In genomic region chr10:79527453-79527845, GRCm38 (mm10) we compare ENCODE assay signal across 25 mouse cellular contexts. TPM values are rescaled to one million over a fixed set of nuclear protein-coding genes. Genes with fewer than 3 reads are reported as not detected.
DNase-seq lines count a peak whose midpoint lies in the region; ATAC-seq and TF ChIP-seq lines count a peak whose summit lies in the region.
"Had no signal": no experiment of that assay in that cellular context is flagged by ENCODE, and none has a peak within 500 bp of the region (broad histone marks: within the 10 kb centered on the region; RNA-seq: fewer than 3 reads in every experiment).

No protein-coding gene starts in this region.

- TF ChIP-seq EP300 in stomach, postnatal 0 days (optimal IDR thresholded peaks at IDR 0.05), result no peak

- H3K9me3 ChIP-seq in forebrain, embryonic 11.5 days (ENCODE audit: control insufficient read depth, low read length), result no peaks in the 10 kb centered on the region
- H3K9me3 ChIP-seq in forebrain, postnatal 0 days (ENCODE audit: low read length), result no peaks in the 10 kb centered on the region
- H3K9me3 ChIP-seq in lung, embryonic 15.5 days, result no peaks in the 10 kb centered on the region
- no peaks in the 10 kb centered on the region for H3K9me3 ChIP-seq in stomach, postnatal 0 days (ENCODE audit: control insufficient read depth, low read length)
- H3K9me3 ChIP-seq: embryonic facial prominence, embryonic 10.5 days; hindbrain, embryonic 13.5 days had no signal

- 0 out of 2 replicates have a peak, but pooled peaks cover 1% of the 10 kb centered on the region for H3K4me1 ChIP-seq in forebrain, embryonic 11.5 days (replicated peaks; ENCODE audit: control insufficient read depth, insufficient read depth, low read length)
- H3K4me1 ChIP-seq in forebrain, postnatal 0 days (ENCODE audit: insufficient read depth), result no peaks in the 10 kb centered on the region
- no peaks in the 10 kb centered on the region for H3K4me1 ChIP-seq in lung, embryonic 15.5 days
- no peaks in the 10 kb centered on the region for H3K4me1 ChIP-seq in stomach, postnatal 0 days (replicated peaks; ENCODE audit: control insufficient read depth, insufficient read depth)

- no peaks in the 10 kb centered on the region for H3K27me3 ChIP-seq in forebrain, embryonic 11.5 days (ENCODE audit: control insufficient read depth, insufficient read depth, low read length)
- H3K27me3 ChIP-seq in forebrain, postnatal 0 days (ENCODE audit: insufficient read depth, low read length), result no peaks in the 10 kb centered on the region
- H3K27me3 ChIP-seq in lung, embryonic 15.5 days, result no peaks in the 10 kb centered on the region
- H3K27me3 ChIP-seq in stomach, postnatal 0 days (ENCODE audit: control insufficient read depth, insufficient read depth, low read length), result no peaks in the 10 kb centered on the region

- no peaks in the 10 kb centered on the region for H3K36me3 ChIP-seq in forebrain, embryonic 11.5 days (ENCODE audit: control insufficient read depth, insufficient read depth, low read length)
- H3K36me3 ChIP-seq in forebrain, postnatal 0 days (ENCODE audit: insufficient read depth), result no peaks in the 10 kb centered on the region
- H3K36me3 ChIP-seq in lung, embryonic 15.5 days, result 0 out of 2 replicates have a peak, but pooled peaks cover 17% of the 10 kb centered on the region
- H3K36me3 ChIP-seq in stomach, postnatal 0 days (ENCODE audit: control insufficient read depth, insufficient read depth, low read length), result no peaks in the 10 kb centered on the region

- no peak overlapping the region for H3K4me2 ChIP-seq in forebrain, embryonic 11.5 days (ENCODE audit: low read depth, low read length, severe bottlenecking)
- no peak overlapping the region for H3K4me2 ChIP-seq in forebrain, postnatal 0 days (ENCODE audit: low read depth)
- no peak overlapping the region for H3K4me2 ChIP-seq in lung, embryonic 15.5 days
- no peak overlapping the region for H3K4me2 ChIP-seq in stomach, postnatal 0 days (replicated peaks; ENCODE audit: low read depth)
- H3K4me2 ChIP-seq: hindbrain, embryonic 13.5 days had no signal

- H3K9ac ChIP-seq in forebrain, embryonic 11.5 days (ENCODE audit: low read length), result no peak overlapping the region
- no peak overlapping the region for H3K9ac ChIP-seq in forebrain, postnatal 0 days
- H3K9ac ChIP-seq in lung, embryonic 15.5 days, result no peak overlapping the region
- H3K9ac ChIP-seq in stomach, postnatal 0 days (ENCODE audit: low read length), result no peak overlapping the region
- H3K9ac ChIP-seq: hindbrain, embryonic 13.5 days had no signal

- peak; percentile 33 for DNase-seq in forebrain, embryonic 11.5 days (ENCODE audit: low spot score)
- DNase-seq in forebrain, postnatal 0 days, result no peak
- DNase-seq in kidney, adult 11 months, result peak; percentile 2
- no peak for DNase-seq in kidney, postnatal 25 days
- no peak for DNase-seq in lung, postnatal 36 days
- DNase-seq in stomach, postnatal 0 days (ENCODE audit: low spot score), result peak; percentile 12
- no peak for DNase-seq in adrenal gland, adult 2 months
- DNase-seq: adrenal gland, postnatal 25 days; cerebellum, adult 18-20 months; cerebellum, postnatal 10 days; gastrocnemius, postnatal 14 days had no signal

- H3K27ac ChIP-seq in forebrain, embryonic 11.5 days (ENCODE audit: low read depth, low read length), result no peak overlapping the region
- H3K27ac ChIP-seq in forebrain, postnatal 0 days (ENCODE audit: low read depth, low read length), result no peak overlapping the region
- no peak overlapping the region for H3K27ac ChIP-seq in lung, embryonic 15.5 days
- H3K27ac ChIP-seq in stomach, postnatal 0 days (replicated peaks), result no peak overlapping the region
- H3K27ac ChIP-seq: embryonic facial prominence, embryonic 10.5 days; hindbrain, embryonic 13.5 days; hindbrain, postnatal 0 days had no signal

- TF ChIP-seq CTCF in forebrain, postnatal 0 days (IDR thresholded peaks at IDR 0.05; ENCODE audit: low read depth), result no peak
- TF ChIP-seq CTCF in stomach, postnatal 0 days (IDR thresholded peaks at IDR 0.05; ENCODE audit: low read depth), result no peak

- WGBS in forebrain, embryonic 11.5 days, result 87% methylated on average over 6 of the region's 6 CpGs
- WGBS in forebrain, postnatal 0 days, result 92% methylated on average over 6 of the region's 6 CpGs
- 82% methylated on average over 6 of the region's 6 CpGs for WGBS in lung, embryonic 15.5 days
- 83% methylated on average over 6 of the region's 6 CpGs for WGBS in stomach, postnatal 0 days

- ATAC-seq in forebrain, embryonic 11.5 days (replicated peaks; ENCODE audit: low FRiP score), result no peak
- no peak for ATAC-seq in forebrain, postnatal 0 days
- 0 out of 2 replicates have a peak, but pooled peaks have one; percentile 7 for ATAC-seq in lung, embryonic 15.5 days (ENCODE audit: borderline replicate concordance, extremely low read depth, low FRiP score, low TSS enrichment)
- no peak for ATAC-seq in stomach, postnatal 0 days (ENCODE audit: low FRiP score, low TSS enrichment)
- ATAC-seq: forebrain, embryonic 16.5 days had no signal

- no peak overlapping the region for H3K4me3 ChIP-seq in forebrain, embryonic 11.5 days (ENCODE audit: low read depth, low read length)
- H3K4me3 ChIP-seq in forebrain, postnatal 0 days (ENCODE audit: low read depth, low read length), result no peak overlapping the region
- no peak overlapping the region for H3K4me3 ChIP-seq in lung, embryonic 15.5 days
- no peak overlapping the region for H3K4me3 ChIP-seq in stomach, postnatal 0 days (ENCODE audit: low read depth, low read length)
- H3K4me3 ChIP-seq: embryonic facial prominence, embryonic 10.5 days; hindbrain, embryonic 13.5 days had no signal

RNA-seq across cellular contexts. Expression of gene Plpp2, which starts 6.1 kb away (rescaled TPM):
- polyA plus RNA-seq in forebrain, embryonic 11.5 days (2014; fragmentation: Nextera tagmentation; extraction: Ambion mirVana), result 14.2 and 15.6 TPM in 2 replicates
- 18.5 and 24.1 TPM in 2 replicates for total RNA-seq in forebrain, postnatal 0 days (2014; rRNA removed)
- polyA plus RNA-seq in forebrain, postnatal 0 days (2015; fragmentation: Nextera tagmentation; extraction: Ambion mirVana), result 11.0 and 13.1 TPM in 2 replicates
- 33.2 and 34.1 TPM in 2 replicates for polyA plus RNA-seq in lung, embryonic 15.5 days (2015; fragmentation: Nextera tagmentation; extraction: Ambion mirVana)
- polyA plus RNA-seq in stomach, postnatal 0 days (2015; fragmentation: Nextera tagmentation; extraction: Ambion mirVana), result 81.8 and 92.1 TPM in 2 replicates
- total RNA-seq in adrenal gland, adult 2 months (2021), result 10 to 100 TPM; 30.3 to 34.7 TPM
- 33.5 and 44.3 TPM in 2 replicates for polyA plus RNA-seq in adrenal gland, adult 2 months (2012; rRNA removed)

RNA-seq across cellular contexts. Expression of gene Mier2, which starts 27.6 kb away (rescaled TPM):
- polyA plus RNA-seq in forebrain, embryonic 11.5 days (2014; fragmentation: Nextera tagmentation; extraction: Ambion mirVana), result 64.4 and 67.7 TPM in 2 replicates
- total RNA-seq in forebrain, postnatal 0 days (2014; rRNA removed), result 70.0 and 73.0 TPM in 2 replicates
- 37.5 and 38.6 TPM in 2 replicates for polyA plus RNA-seq in forebrain, postnatal 0 days (2015; fragmentation: Nextera tagmentation; extraction: Ambion mirVana)
- polyA plus RNA-seq in lung, embryonic 15.5 days (2015; fragmentation: Nextera tagmentation; extraction: Ambion mirVana), result 45.9 and 47.9 TPM in 2 replicates
- 24.0 and 25.4 TPM in 2 replicates for polyA plus RNA-seq in stomach, postnatal 0 days (2015; fragmentation: Nextera tagmentation; extraction: Ambion mirVana)
- total RNA-seq in adrenal gland, adult 2 months (2021), result 10 to 100 TPM; 26.7 to 30.9 TPM
- 150 and 154 TPM in 2 replicates for polyA plus RNA-seq in adrenal gland, adult 2 months (2012; rRNA removed)

RNA-seq across cellular contexts. Expression of gene Vmn2r83, which starts 58.9 kb away (rescaled TPM):
- polyA plus RNA-seq in forebrain, embryonic 11.5 days (2014; fragmentation: Nextera tagmentation; extraction: Ambion mirVana), result not detected in 2 replicates
- total RNA-seq in forebrain, postnatal 0 days (2014; rRNA removed), result not detected in 2 replicates
- not detected in 2 replicates for polyA plus RNA-seq in forebrain, postnatal 0 days (2015; fragmentation: Nextera tagmentation; extraction: Ambion mirVana)
- polyA plus RNA-seq in lung, embryonic 15.5 days (2015; fragmentation: Nextera tagmentation; extraction: Ambion mirVana), result not detected in 2 replicates
- not detected in 2 replicates for polyA plus RNA-seq in stomach, postnatal 0 days (2015; fragmentation: Nextera tagmentation; extraction: Ambion mirVana)
- total RNA-seq in adrenal gland, adult 2 months (2021), result not detected
- not detected in 2 replicates for polyA plus RNA-seq in adrenal gland, adult 2 months (2012; rRNA removed)
- total RNA-seq: adrenal gland, adult 18-20 months; adrenal gland, postnatal 25 days; gastrocnemius, adult 18-20 months; gastrocnemius, postnatal 14 days; heart, postnatal 10 days; hematopoietic stem cell, adult 5-6 weeks; hindbrain, postnatal 0 days; MEL had no signal
- polyA plus RNA-seq: C2C12; embryonic facial prominence, embryonic 10.5 days; embryonic facial prominence, embryonic 14.5 days; forebrain, embryonic 16.5 days; gonadal fat pad, adult 2 months; heart, embryonic 14.5 days; hindbrain, embryonic 13.5 days had no signal

RNA-seq across cellular contexts. Expression of gene Theg, which starts 59.7 kb away (rescaled TPM):
- not detected in 2 replicates for polyA plus RNA-seq in forebrain, embryonic 11.5 days (2014; fragmentation: Nextera tagmentation; extraction: Ambion mirVana)
- not detected in 2 replicates for total RNA-seq in forebrain, postnatal 0 days (2014; rRNA removed)
- not detected in 2 replicates for polyA plus RNA-seq in forebrain, postnatal 0 days (2015; fragmentation: Nextera tagmentation; extraction: Ambion mirVana)
- polyA plus RNA-seq in lung, embryonic 15.5 days (2015; fragmentation: Nextera tagmentation; extraction: Ambion mirVana), result not detected in 2 replicates
- polyA plus RNA-seq in stomach, postnatal 0 days (2015; fragmentation: Nextera tagmentation; extraction: Ambion mirVana), result not detected in 2 replicates
- total RNA-seq in adrenal gland, adult 2 months (2021), result not detected
- polyA plus RNA-seq in adrenal gland, adult 2 months (2012; rRNA removed), result not detected in 2 replicates
- total RNA-seq: adrenal gland, adult 18-20 months; adrenal gland, postnatal 25 days; gastrocnemius, adult 18-20 months; gastrocnemius, postnatal 14 days; heart, postnatal 10 days; hematopoietic stem cell, adult 5-6 weeks; hindbrain, postnatal 0 days; MEL had no signal
- polyA plus RNA-seq: C2C12; embryonic facial prominence, embryonic 10.5 days; embryonic facial prominence, embryonic 14.5 days; forebrain, embryonic 16.5 days; heart, embryonic 14.5 days; hindbrain, embryonic 13.5 days; hindbrain, postnatal 0 days had no signal

Comparison
In these comparisons a context has a peak if more than half of its experiments do, and no peak if none do; other contexts are left out.
1. DNase-seq: peak in forebrain, embryonic 11.5 days (single experiment), kidney, adult 11 months (single experiment) and stomach, postnatal 0 days (single experiment); none in forebrain, postnatal 0 days (single experiment), kidney, postnatal 25 days (0 of 2), lung, postnatal 36 days (single experiment) and adrenal gland, adult 2 months (single experiment).